Mouse (Mus musculus) embryonic facial prominence, embryonic 11.5 days (tissue): ENCODE measurements around the gene Grm3. TPM values are rescaled to one million over a fixed set of nuclear protein-coding genes. Genes with fewer than 3 reads are reported as not detected.

Source experiments
- ATAC-seq: fragments of 200-750 bp; cut with Nextera tagmentation; replicated peaks from 2 replicates; pipeline ENCODE4 v1.8.0; 2017; ENCODE audit warnings: low read depth; ENCODE audit not compliant: insufficient number of reproducible peaks, low FRiP score, low TSS enrichment
- DNase-seq: peaks from one replicate; pipeline ENCODE4 v3.0.0-alpha.2; 2015; ENCODE audit warnings: low spot score
- H3K27ac ChIP-seq: fragments of 300-500 bp; sonication (generic); replicated peaks from 2 replicates; pipeline ENCODE4 v1.5.1; 2014; ENCODE audit warnings: mild to moderate bottlenecking, low read depth, low read length, control low read depth
- H3K27me3 ChIP-seq: fragments of 300-500 bp; sonication (generic); 2 replicates; pipeline ENCODE4 v1.6.1; 2014; ENCODE audit warnings: mild to moderate bottlenecking, low read length, moderate library complexity, mixed read lengths; ENCODE audit not compliant: control insufficient read depth, insufficient read depth
- H3K36me3 ChIP-seq: fragments of 300-500 bp; sonication (generic); replicated peaks from 2 replicates; pipeline ENCODE4 v1.6.1; 2014; ENCODE audit warnings: low read depth, mild to moderate bottlenecking, low read length, moderate library complexity, mixed read lengths; ENCODE audit not compliant: control insufficient read depth, insufficient read depth
- H3K4me1 ChIP-seq: fragments of 300-500 bp; sonication (generic); 2 replicates; pipeline ENCODE4 v1.6.1; 2014; ENCODE audit warnings: low read length, mixed read lengths; ENCODE audit not compliant: control insufficient read depth, insufficient read depth
- H3K4me2 ChIP-seq: fragments of 300-500 bp; sonication (generic); 2 replicates; pipeline ENCODE4 v1.6.1; 2014; ENCODE audit warnings: low read depth, mild to moderate bottlenecking, control low read depth, low read length, moderate library complexity
- H3K4me3 ChIP-seq: fragments of 300-500 bp; sonication (generic); 2 replicates; pipeline ENCODE4 v1.5.1; 2014; ENCODE audit warnings: low read depth, low read length, control low read depth
- H3K9ac ChIP-seq: fragments of 300-500 bp; sonication (generic); replicated peaks from 2 replicates; pipeline ENCODE4 v1.6.1; 2014; ENCODE audit warnings: mild to moderate bottlenecking, control low read depth, low read length
- H3K9me3 ChIP-seq: fragments of 300-500 bp; sonication (generic); replicated peaks from 2 replicates; pipeline ENCODE4 v1.6.1; 2016; ENCODE audit warnings: mild to moderate bottlenecking, low read length, inconsistent platforms, mixed read lengths; ENCODE audit not compliant: control insufficient read depth
- WGBS: fragments of 180-500 bp; shearing (Covaris S2); extraction: QIAGEN DNeasy Blood & Tissue Kit; methylation state at CpG from one replicate; pipeline ENCODE4 v1.1.7; 2014; 5-methylcytosine and 5-hydroxymethylcytosine counted together
- polyA plus RNA-seq: library from polyadenylated mRNA; unstranded; fragments of >200 nt; fragmentation: Nextera tagmentation; extraction: Ambion mirVana; gene quantifications from 2 replicates; pipeline ENCODE4 v1.2.1, GENCODE M21; 2014

Gene Grm3
- polyA plus RNA-seq, 1 experiment from 2014 or later = 0.80 TPM

- ATAC-seq = no peak
- no peaks in the 10 kb centered on the region for H3K36me3 ChIP-seq
- no peak overlapping the region for H3K27ac ChIP-seq
- no peaks in the 10 kb centered on the region for H3K27me3 ChIP-seq
- no peak overlapping the region for H3K9ac ChIP-seq
- no peaks in the 10 kb centered on the region for H3K4me1 ChIP-seq
- no peak overlapping the region for H3K4me2 ChIP-seq
- no peaks in the 10 kb centered on the region for H3K9me3 ChIP-seq
- WGBS = 88% methylated on average over 1 of the region's 1 CpGs
- DNase-seq = no peak
- H3K4me3 ChIP-seq = no peak overlapping the region
Measured at GRCm38 (mm10) chr5:9707096-9707495, 17.9 kb downstream of the Grm3 start.

- Histone ChIP-seq H3K4me1 (no peaks in the 10 kb centered on the region), H3K9ac (no peak overlapping the region), H3K4me3 (no peak overlapping the region), H3K27me3 (no peaks in the 10 kb centered on the region), H3K27ac (no peak overlapping the region), H3K9me3 (no peaks in the 10 kb centered on the region), H3K4me2 (no peak overlapping the region), H3K36me3 (no peaks in the 10 kb centered on the region)
- DNase-seq (no peak), ATAC-seq (no peak)
- 33% methylated on average over 3 of the region's 3 CpGs for WGBS
Measured at GRCm38 (mm10) chr5:9703385-9704009, 21.5 kb downstream of the Grm3 start.

- 31% methylated on average over 3 of the region's 3 CpGs for whole genome bisulfite sequencing
- H3K36me3 ChIP-seq = no peaks in the 10 kb centered on the region
- H3K27ac ChIP-seq = no peak overlapping the region
- H3K4me2 ChIP-seq = no peak overlapping the region
- no peak overlapping the region for H3K4me3 ChIP-seq
- H3K9ac ChIP-seq = no peak overlapping the region
- H3K9me3 ChIP-seq = no peaks in the 10 kb centered on the region
- H3K27me3 ChIP-seq = no peaks in the 10 kb centered on the region
- ATAC-seq = no peak
- DNase-seq = no peak
- H3K4me1 ChIP-seq = no peaks in the 10 kb centered on the region
Measured at GRCm38 (mm10) chr5:9702656-9703384, 22.1 kb downstream of the Grm3 start.

- 86% methylated on average over 1 of the region's 1 CpGs for WGBS
Measured at GRCm38 (mm10) chr5:9692333-9692732, 32.6 kb downstream of the Grm3 start.

GRCm38 (mm10) chr5:9690599-9691242 lies 34.2 kb downstream of the Grm3 start:
- Histone ChIP-seq H3K27ac (no peak overlapping the region), H3K4me1 (no peaks in the 10 kb centered on the region), H3K36me3 (no peaks in the 10 kb centered on the region), H3K9me3 (no peaks in the 10 kb centered on the region), H3K9ac (no peak overlapping the region), H3K4me3 (no peak overlapping the region), H3K27me3 (no peaks in the 10 kb centered on the region), H3K4me2 (no peak overlapping the region)
- no peak for ATAC-seq
- WGBS = 31% methylated on average over 3 of the region's 3 CpGs
- no peak for DNase-seq

More at GRCm38 (mm10) chr5:9692333-9692732, 32.6 kb downstream of the Grm3 start:
- Histone ChIP-seq H3K4me2 (no peak overlapping the region), H3K9ac (no peak overlapping the region), H3K4me1 (no peaks in the 10 kb centered on the region), H3K4me3 (no peak overlapping the region), H3K27me3 (no peaks in the 10 kb centered on the region), H3K36me3 (no peaks in the 10 kb centered on the region), H3K9me3 (no peaks in the 10 kb centered on the region), H3K27ac (no peak overlapping the region)
- DNase-seq (no peak), ATAC-seq (no peak)

GRCm38 (mm10) chr5:9690192-9690591 lies 34.8 kb downstream of the Grm3 start:
- WGBS = 25% methylated on average over 1 of the region's 1 CpGs
- Histone ChIP-seq H3K4me1 (no peaks in the 10 kb centered on the region), H3K27me3 (no peaks in the 10 kb centered on the region), H3K36me3 (no peaks in the 10 kb centered on the region), H3K4me2 (no peak overlapping the region), H3K9ac (no peak overlapping the region), H3K4me3 (no peak overlapping the region), H3K27ac (no peak overlapping the region), H3K9me3 (no peaks in the 10 kb centered on the region)
- DNase-seq (no peak), ATAC-seq (no peak)

- Histone ChIP-seq H3K27me3 (no peaks in the 10 kb centered on the region), H3K4me3 (no peak overlapping the region), H3K4me2 (no peak overlapping the region), H3K27ac (no peak overlapping the region), H3K9ac (no peak overlapping the region), H3K36me3 (no peaks in the 10 kb centered on the region), H3K4me1 (no peaks in the 10 kb centered on the region), H3K9me3 (no peaks in the 10 kb centered on the region)
- 44% methylated on average over 2 of the region's 2 CpGs for WGBS
- DNase-seq (no peak), ATAC-seq (no peak)
Measured at GRCm38 (mm10) chr5:9683204-9683603, 41.8 kb downstream of the Grm3 start.

GRCm38 (mm10) chr5:9669002-9669401 lies 56.0 kb downstream of the Grm3 start:
- no peaks in the 10 kb centered on the region for H3K9me3 ChIP-seq
- WGBS = 83% methylated on average over 1 of the region's 1 CpGs
- no peak for ATAC-seq

More at GRCm38 (mm10) chr5:9669002-9669401, 56.0 kb downstream of the Grm3 start:
- Histone ChIP-seq H3K27me3 (no peaks in the 10 kb centered on the region), H3K9ac (no peak overlapping the region), H3K4me1 (no peaks in the 10 kb centered on the region), H3K36me3 (no peaks in the 10 kb centered on the region), H3K27ac (no peak overlapping the region), H3K4me2 (no peak overlapping the region), H3K4me3 (no peak overlapping the region)
- no peak for DNase-seq
